Mouse (Mus musculus) cortical plate, adult 2 months (tissue): ENCODE results near the gene Asic3.

Experiments used
- CTCF ChIP-seq: fragments of 200-500 bp; IDR thresholded peaks from 2 replicates; pipeline ENCODE4 v1.5.1; 2011; ENCODE audit warnings: mild to moderate bottlenecking, control low read depth, low read length; ENCODE audit not compliant: insufficient read depth; ENCODE audit errors: extremely low read depth
- POLR2A ChIP-seq: fragments of 200-500 bp; IDR thresholded peaks from 2 replicates; pipeline ENCODE4 v1.6.1; 2011; ENCODE audit warnings: mild to moderate bottlenecking, low read length, control low read depth; ENCODE audit not compliant: insufficient read depth; ENCODE audit errors: extremely low read depth

DNA sequence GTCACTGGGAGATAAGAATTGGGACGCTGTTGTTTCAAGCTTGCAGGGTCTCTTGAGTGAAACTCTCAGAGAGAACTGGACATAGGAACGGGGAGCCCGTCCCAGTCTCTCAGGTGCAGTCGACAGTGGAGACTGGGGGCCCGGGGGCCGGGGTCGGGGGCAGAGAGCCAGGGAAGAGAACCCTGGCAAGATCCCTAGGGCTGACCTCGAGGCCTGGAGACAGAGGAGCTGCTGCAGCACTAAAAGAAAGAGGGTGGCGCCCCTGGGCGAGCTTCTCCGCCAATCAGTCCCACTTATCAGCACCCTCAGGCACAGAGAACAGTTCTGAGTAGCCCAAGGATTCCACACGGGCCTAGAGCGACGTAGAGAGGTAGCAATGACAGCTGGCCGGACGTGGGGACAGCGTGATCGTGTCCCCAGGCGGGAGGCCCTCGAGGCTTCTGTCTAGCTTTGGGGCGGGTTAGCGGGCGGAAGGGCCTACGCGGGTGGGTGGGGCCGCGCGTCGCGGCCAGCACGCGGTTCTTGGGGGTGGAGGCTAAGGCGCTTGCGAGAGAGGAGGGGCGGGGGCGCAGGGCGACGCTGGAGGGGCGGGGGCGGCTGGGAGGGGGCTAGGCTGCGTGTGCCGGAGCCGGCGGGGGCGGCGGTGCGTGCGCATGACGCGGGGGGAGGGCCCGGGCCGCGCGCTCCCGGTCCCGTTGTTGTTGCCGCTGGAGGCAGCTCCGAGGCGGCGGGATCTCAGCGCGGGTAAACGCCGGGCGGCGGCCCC, 38.3 kb downstream of the Asic3 start:
- TF ChIP-seq CTCF (no peak), POLR2A (peak; percentile 53; the same call in 1 of the 2 replicates)
